Mouse (Mus musculus) liver, embryonic 13.5 days (tissue): ENCODE measurements at regions not wholly inside any gene's neighbourhood (a gene's known extent, or its start where the extent isn't known, plus 50 kb on each side); places are given as distances from the start of the nearest gene placed in this dataset.

Experiments used
- ATAC-seq: fragments of 200-750 bp; cut with Nextera tagmentation; 2 replicates; pipeline ENCODE4 v1.8.0; 2017; ENCODE audit warnings: low read depth, mild to moderate bottlenecking, moderate number of reproducible peaks, moderate library complexity
- DNase-seq: peaks from one replicate; pipeline ENCODE4 v3.0.0; 2022
- H3K27ac ChIP-seq: fragments of 300-500 bp; sonication (generic); 2 replicates; pipeline ENCODE4 v1.5.1; 2015; ENCODE audit warnings: moderate library complexity, mild to moderate bottlenecking, inconsistent platforms
- H3K27me3 ChIP-seq: fragments of 300-500 bp; sonication (generic); 2 replicates; pipeline ENCODE4 v1.6.1; 2015; ENCODE audit warnings: mild to moderate bottlenecking, inconsistent platforms
- H3K36me3 ChIP-seq: fragments of 300-500 bp; sonication (generic); 2 replicates; pipeline ENCODE4 v1.6.1; 2015; ENCODE audit warnings: mild to moderate bottlenecking, inconsistent platforms
- H3K4me1 ChIP-seq: fragments of 300-500 bp; sonication (generic); replicated peaks from 2 replicates; pipeline ENCODE4 v1.6.1; 2015; ENCODE audit warnings: inconsistent platforms
- H3K4me2 ChIP-seq: fragments of 300-500 bp; sonication (generic); 2 replicates; pipeline ENCODE4 v1.6.1; 2015; ENCODE audit warnings: inconsistent platforms, mild to moderate bottlenecking, moderate library complexity
- H3K4me3 ChIP-seq: fragments of 300-500 bp; sonication (generic); replicated peaks from 2 replicates; pipeline ENCODE4 v1.5.1; 2015; ENCODE audit warnings: mild to moderate bottlenecking, inconsistent platforms
- H3K9ac ChIP-seq: fragments of 300-500 bp; sonication (generic); 2 replicates; pipeline ENCODE4 v1.6.1; 2015; ENCODE audit warnings: mild to moderate bottlenecking, inconsistent platforms
- H3K9me3 ChIP-seq: fragments of 300-500 bp; sonication (generic); replicated peaks from 2 replicates; pipeline ENCODE4 v1.6.1; 2016; ENCODE audit warnings: inconsistent platforms
- WGBS: fragments of 180-500 bp; shearing (Covaris S2); methylation state at CpG from one replicate; pipeline ENCODE4 v1.1.7; 2015; ENCODE audit not compliant: insufficient replicate concordance; 5-methylcytosine and 5-hydroxymethylcytosine counted together

DNA sequence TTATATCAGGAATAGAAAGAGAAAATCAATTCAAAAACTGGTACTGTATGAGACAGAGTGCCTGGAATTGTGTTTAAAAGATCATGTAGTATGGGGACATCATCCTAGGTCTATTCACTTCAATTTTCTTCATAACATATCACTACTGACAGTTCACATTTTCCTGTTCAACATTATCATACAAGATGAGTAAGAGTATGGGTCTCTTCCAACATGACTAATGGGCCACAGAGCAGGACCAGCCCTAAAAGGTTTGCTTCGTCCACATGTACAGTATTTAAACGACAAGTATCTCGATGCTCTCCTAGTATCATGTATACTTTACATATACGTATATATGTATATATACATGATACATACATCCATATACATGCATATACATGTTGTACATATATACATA lies 164.8 kb upstream of the Atp1b1 start:
- Histone ChIP-seq H3K4me2 (no peak overlapping the region), H3K4me1 (no peaks in the 10 kb centered on the region), H3K36me3 (no peaks in the 10 kb centered on the region), H3K27ac (no peak overlapping the region), H3K27me3 (no peaks in the 10 kb centered on the region), H3K9me3 (no peaks in the 10 kb centered on the region), H3K4me3 (no peak overlapping the region), H3K9ac (no peak overlapping the region)
- 69% methylated on average over 4 of the region's 4 CpGs for WGBS
- DNase-seq (no peak), ATAC-seq (no peak)

DNA sequence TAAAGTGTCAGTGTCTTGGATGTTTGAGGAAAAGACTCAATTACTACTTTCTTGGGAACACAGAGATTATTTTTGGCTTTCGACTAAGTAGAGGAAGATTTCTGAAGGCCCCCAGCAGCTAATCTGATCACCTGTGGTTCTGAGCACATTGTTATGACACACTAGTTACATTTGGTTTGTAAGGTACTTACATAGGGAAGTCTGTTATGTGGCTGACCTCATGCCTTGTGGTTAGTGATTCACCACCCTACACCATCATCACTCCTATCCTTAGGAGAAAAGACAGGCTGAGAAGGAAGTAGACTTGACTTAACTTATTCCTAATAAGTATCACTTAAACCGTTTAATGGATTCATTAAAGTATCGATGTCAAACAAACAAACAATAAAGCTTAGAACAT lies 164.3 kb upstream of the Atp1b1 start:
- Histone ChIP-seq H3K27me3 (no peaks in the 10 kb centered on the region), H3K9ac (no peak overlapping the region), H3K27ac (no peak overlapping the region), H3K4me3 (no peak overlapping the region), H3K4me2 (no peak overlapping the region), H3K36me3 (no peaks in the 10 kb centered on the region), H3K4me1 (no peaks in the 10 kb centered on the region), H3K9me3 (no peaks in the 10 kb centered on the region)
- ATAC-seq (no peak), DNase-seq (no peak)
- 73% methylated on average over 3 of the region's 3 CpGs for WGBS

DNA sequence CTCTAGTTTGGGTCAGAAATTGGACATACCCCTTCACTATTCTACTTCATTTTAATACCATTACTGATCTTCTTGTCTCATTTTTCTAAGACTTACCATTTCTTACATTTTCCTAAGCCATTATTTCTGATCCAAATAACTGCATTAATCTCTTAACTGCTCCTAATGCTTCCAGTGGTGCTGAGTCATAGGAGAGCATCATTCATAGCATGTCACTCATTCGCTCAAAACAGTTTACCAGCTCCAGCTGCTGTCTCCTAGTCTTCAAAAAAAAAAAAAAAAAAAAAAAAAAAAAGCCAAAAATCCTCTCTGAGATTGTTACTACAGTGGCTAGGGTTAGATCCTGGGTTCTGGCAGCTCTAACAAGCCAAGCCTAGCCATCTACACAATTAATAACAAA lies 162.0 kb upstream of the Atp1b1 start:
- no peaks in the 10 kb centered on the region for H3K4me1 ChIP-seq
- H3K27me3 ChIP-seq = no peaks in the 10 kb centered on the region
- no peaks in the 10 kb centered on the region for H3K36me3 ChIP-seq
- ATAC-seq (no peak), DNase-seq (no peak)
- no peak overlapping the region for H3K4me3 ChIP-seq
- no peak overlapping the region for H3K4me2 ChIP-seq
- 57% methylated on average over 1 of the region's 1 CpGs for WGBS
- H3K9me3 ChIP-seq = no peaks in the 10 kb centered on the region
- no peak overlapping the region for H3K9ac ChIP-seq
- H3K27ac ChIP-seq = no peak overlapping the region

DNA sequence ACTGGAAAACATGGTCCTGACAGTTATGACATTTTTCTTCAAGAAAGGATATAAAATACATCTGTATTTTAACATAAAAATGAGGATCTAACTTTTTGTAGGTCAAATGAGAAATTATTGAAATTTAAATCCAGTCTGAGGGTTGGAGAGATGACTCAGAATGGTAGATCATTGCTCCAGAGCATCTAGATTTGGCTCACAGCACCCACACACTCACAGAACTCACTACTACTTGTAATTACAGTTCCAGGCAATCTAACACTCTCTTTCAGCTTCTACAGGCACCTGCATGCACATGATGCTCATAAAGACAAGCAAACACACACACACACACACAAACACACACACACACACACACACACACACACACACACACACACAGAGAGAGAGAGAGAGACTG lies 159.7 kb upstream of the Atp1b1 start:
- Histone ChIP-seq H3K27ac (no peak overlapping the region), H3K9me3 (no peaks in the 10 kb centered on the region), H3K4me1 (no peaks in the 10 kb centered on the region), H3K4me3 (no peak overlapping the region), H3K36me3 (no peaks in the 10 kb centered on the region), H3K9ac (no peak overlapping the region), H3K4me2 (no peak overlapping the region), H3K27me3 (no peaks in the 10 kb centered on the region)
- no peak for DNase-seq
- ATAC-seq = no peak

DNA sequence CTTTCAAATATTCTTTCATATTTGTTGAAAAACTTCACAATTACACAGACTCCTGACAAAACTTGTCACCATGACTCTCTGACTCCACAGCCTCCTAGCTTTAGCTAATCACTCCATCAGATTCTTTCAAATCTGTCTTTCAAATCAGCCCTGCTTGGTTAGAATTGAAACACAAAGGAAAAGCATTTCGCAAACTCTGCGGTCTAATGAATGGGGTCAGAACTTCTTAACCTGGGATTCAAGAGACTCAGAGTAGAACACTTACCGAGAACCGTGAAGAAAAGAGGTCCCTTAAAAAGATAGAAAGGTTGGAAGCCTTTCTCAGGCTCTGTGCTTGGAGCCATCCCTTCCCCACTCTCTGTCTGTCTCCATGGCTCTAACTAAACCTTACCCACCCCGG lies 148.9 kb upstream of the Atp1b1 start:
- Histone ChIP-seq H3K9ac (no peak overlapping the region), H3K27ac (no peak overlapping the region), H3K9me3 (no peaks in the 10 kb centered on the region), H3K4me1 (no peaks in the 10 kb centered on the region), H3K27me3 (no peaks in the 10 kb centered on the region), H3K36me3 (no peaks in the 10 kb centered on the region), H3K4me2 (no peak overlapping the region), H3K4me3 (no peak overlapping the region)
- ATAC-seq (no peak), DNase-seq (no peak)
- 64% methylated on average over 5 of the region's 5 CpGs for WGBS

DNA sequence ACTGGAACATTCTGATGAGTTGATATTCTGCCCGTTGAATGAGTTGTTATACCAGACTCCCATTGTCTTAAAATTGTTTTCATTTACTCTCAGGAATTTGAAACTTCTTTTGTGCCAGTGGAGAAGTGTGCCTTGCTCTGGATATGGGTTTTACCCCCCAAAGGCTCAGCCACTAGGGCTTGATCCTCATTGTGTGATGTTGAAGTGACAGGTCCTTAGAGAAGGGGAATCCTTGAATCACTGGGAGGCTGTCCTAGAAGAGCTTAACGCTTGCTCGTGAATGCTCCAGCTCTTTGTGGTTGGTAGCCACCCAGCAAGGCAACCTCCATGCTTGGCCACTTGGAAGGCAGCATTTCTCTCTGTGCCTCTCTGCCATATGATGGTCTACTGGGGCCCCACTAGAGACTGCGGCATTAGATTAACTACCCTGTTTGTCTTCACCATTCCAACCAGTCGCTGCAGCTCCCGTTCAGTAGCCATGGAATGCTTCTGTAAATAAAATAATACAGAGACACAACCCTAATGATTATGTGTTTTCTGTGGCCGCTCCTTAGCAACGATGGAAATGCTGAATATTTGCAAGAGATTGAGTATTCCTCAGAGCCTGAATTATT lies 148.1 kb upstream of the Atp1b1 start:
- H3K27ac ChIP-seq = no peak overlapping the region
- H3K27me3 ChIP-seq = no peaks in the 10 kb centered on the region
- no peak overlapping the region for H3K4me2 ChIP-seq
- WGBS = 67% methylated on average over 8 of the region's 8 CpGs
- no peaks in the 10 kb centered on the region for H3K4me1 ChIP-seq
- H3K9ac ChIP-seq = no peak overlapping the region
- ATAC-seq (no peak), DNase-seq (no peak)
- no peaks in the 10 kb centered on the region for H3K9me3 ChIP-seq
- H3K36me3 ChIP-seq = no peaks in the 10 kb centered on the region
- H3K4me3 ChIP-seq = no peak overlapping the region

DNA sequence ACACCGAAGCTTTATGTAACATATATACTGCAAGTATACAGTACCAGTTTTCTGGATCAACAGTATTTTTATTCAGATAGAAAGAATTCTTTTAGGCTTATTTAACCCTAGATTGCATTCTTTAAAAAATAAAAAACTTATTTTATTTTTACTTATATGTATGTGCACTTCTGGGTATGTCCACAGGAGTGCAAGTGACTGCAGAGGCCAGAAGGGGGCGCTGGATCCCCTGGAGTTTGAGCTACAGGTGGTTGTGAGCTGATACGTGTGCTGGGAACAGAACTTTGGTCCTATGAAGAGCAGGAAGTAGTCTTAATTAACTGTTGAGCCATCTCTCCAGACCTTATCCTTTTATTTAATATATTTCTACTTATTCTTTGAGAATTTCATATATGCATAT lies 145.3 kb upstream of the Atp1b1 start:
- Histone ChIP-seq H3K4me3 (no peak overlapping the region), H3K27ac (no peak overlapping the region), H3K36me3 (no peaks in the 10 kb centered on the region), H3K4me2 (no peak overlapping the region), H3K9ac (no peak overlapping the region), H3K27me3 (no peaks in the 10 kb centered on the region), H3K4me1 (no peaks in the 10 kb centered on the region), H3K9me3 (no peaks in the 10 kb centered on the region)
- WGBS = 58% methylated on average over 3 of the region's 3 CpGs
- no peak for ATAC-seq
- no peak for DNase-seq

DNA sequence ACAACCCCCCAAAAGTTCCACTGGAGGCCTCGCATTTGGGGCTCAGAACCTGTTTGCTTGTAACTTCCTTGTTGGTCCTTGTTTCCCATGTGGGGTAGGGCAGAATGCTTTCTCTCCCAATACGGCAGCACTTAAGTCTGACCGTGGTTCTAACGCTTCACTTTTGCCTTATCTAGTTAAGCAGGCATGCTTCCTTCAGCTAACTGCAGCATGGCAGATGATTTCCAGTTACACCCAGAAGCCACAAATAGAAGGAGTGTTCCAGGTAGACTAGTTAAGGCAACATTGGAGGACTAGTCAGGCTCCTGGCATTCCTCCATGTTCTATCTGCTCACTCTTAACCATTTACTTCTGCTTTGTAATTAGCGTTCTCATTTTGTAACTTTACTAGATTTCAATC lies 144.4 kb upstream of the Atp1b1 start:
- DNase-seq (no peak), ATAC-seq (peak; percentile 45; the same call in 1 of the 2 replicates)
- H3K4me1 ChIP-seq = no peaks in the 10 kb centered on the region
- H3K27me3 ChIP-seq = no peaks in the 10 kb centered on the region
- H3K4me2 ChIP-seq = no peak overlapping the region
- H3K36me3 ChIP-seq = no peaks in the 10 kb centered on the region
- H3K27ac ChIP-seq = no peak overlapping the region
- H3K9ac ChIP-seq = no peak overlapping the region
- no peaks in the 10 kb centered on the region for H3K9me3 ChIP-seq
- 43% methylated on average over 5 of the region's 5 CpGs for WGBS
- no peak overlapping the region for H3K4me3 ChIP-seq

DNA sequence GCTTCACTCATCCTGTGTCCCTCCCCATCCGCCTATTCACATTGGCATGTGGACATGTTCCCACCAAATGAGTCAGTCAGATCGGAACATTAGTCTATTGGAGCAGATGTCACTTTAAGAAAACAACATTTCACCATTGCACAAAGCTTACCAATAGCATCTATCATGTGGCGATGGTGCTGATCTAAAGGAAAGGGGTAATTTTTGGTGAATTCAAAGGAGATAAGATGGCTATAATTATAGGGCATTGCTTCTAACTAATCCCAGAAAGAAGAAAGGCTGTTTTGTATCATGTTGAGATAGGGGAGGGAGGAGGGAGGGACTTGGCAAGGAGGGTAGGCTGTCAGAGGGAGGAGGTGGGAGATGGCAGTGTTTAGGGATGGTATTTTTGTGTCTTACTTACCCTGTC lies 132.1 kb upstream of the Atp1b1 start:
- ATAC-seq = no peak
- H3K4me2 ChIP-seq = no peak overlapping the region
- no peak for DNase-seq
- no peak overlapping the region for H3K9ac ChIP-seq
- no peaks in the 10 kb centered on the region for H3K9me3 ChIP-seq
- H3K36me3 ChIP-seq = no peaks in the 10 kb centered on the region
- WGBS = 67% methylated on average over 3 of the region's 3 CpGs
- no peak overlapping the region for H3K27ac ChIP-seq
- no peaks in the 10 kb centered on the region for H3K4me1 ChIP-seq
- H3K4me3 ChIP-seq = no peak overlapping the region
- no peaks in the 10 kb centered on the region for H3K27me3 ChIP-seq

DNA sequence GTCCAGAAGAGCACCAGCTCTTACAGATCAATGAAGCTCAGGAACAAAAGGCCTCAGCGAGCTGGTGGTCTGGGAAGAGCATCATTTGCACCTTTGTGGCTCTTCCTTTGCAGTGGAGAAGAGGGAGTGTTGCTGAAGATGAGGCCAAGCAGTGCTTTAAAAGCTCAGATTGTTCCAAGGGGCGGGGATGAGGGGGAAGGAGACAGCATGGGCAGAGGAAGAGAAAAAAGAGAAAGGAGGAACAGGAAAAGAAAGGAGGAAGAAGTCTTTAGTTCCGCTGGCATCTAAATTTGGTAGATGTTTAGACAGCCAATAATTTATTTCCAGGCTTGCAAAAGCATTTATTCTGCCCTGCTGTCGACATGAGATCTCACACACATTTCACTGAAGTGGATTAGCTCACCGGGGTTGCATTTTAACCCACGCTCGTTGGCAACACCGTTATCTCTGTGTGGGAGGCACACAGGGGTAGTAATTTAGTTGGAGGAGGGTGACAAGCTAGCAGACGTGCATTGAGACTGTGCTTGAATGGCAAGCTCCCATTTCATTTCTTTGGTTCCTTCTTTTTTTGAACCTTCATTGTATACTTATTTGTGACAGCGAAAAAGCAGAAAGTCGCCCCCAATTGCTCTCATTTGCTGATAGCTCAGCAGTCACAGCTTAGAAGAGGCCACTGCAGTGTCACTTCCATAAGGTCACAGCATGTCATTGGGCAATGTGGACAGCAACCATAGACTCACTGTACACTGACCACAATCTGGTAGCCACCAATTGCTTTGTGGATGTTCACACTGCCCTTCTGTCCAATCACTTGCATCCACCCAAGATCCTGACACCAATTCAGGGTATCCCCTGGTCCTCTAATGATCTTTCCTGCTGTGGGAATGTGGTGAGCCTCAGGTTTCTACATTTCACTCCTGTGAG lies 128.2 kb upstream of the Atp1b1 start:
- H3K4me1 ChIP-seq = no peaks in the 10 kb centered on the region
- no peak overlapping the region for H3K4me2 ChIP-seq
- H3K4me3 ChIP-seq = no peak overlapping the region
- no peaks in the 10 kb centered on the region for H3K9me3 ChIP-seq
- H3K27me3 ChIP-seq = no peaks in the 10 kb centered on the region
- ATAC-seq (no peak), DNase-seq (no peak)
- no peaks in the 10 kb centered on the region for H3K36me3 ChIP-seq
- no peak overlapping the region for H3K9ac ChIP-seq
- no peak overlapping the region for H3K27ac ChIP-seq
- 33% methylated on average over 11 of the region's 11 CpGs for WGBS

DNA sequence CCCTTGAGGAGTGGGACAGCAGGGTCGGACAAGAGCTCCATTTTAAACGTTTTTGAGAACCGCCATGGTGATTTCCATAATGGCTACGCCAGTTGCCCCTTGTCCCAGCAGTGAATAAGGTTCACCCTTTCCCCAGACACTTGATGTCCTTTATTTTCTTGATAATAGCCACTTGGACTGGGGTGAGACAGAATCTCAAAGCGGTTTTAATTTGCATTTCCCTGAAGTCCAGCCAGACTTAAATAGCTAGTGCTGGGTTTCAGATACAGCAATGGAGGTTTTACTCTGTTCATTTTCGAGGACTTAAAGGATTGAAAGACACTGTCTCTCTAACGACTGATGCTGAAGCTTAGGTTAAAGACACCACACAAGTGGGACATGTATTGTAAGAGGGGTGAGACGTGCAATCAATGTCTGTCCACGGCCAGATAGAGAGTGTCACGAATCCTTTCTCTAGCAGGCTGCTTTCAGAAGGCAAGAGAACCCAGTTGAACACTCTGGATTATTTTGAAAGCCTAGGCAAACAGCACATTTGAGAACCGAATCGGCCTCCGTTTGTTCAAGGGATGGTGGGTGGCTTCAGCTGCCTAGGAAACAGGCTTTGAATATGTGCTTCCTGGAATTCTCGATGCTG lies 118.8 kb upstream of the Atp1b1 start:
- no peak overlapping the region for H3K4me3 ChIP-seq
- no peak overlapping the region for H3K27ac ChIP-seq
- no peaks in the 10 kb centered on the region for H3K36me3 ChIP-seq
- DNase-seq (no peak), ATAC-seq (no peak)
- H3K4me2 ChIP-seq = no peak overlapping the region
- WGBS = 61% methylated on average over 14 of the region's 14 CpGs
- no peaks in the 10 kb centered on the region for H3K4me1 ChIP-seq
- H3K9ac ChIP-seq = no peak overlapping the region
- no peaks in the 10 kb centered on the region for H3K9me3 ChIP-seq
- no peaks in the 10 kb centered on the region for H3K27me3 ChIP-seq

DNA sequence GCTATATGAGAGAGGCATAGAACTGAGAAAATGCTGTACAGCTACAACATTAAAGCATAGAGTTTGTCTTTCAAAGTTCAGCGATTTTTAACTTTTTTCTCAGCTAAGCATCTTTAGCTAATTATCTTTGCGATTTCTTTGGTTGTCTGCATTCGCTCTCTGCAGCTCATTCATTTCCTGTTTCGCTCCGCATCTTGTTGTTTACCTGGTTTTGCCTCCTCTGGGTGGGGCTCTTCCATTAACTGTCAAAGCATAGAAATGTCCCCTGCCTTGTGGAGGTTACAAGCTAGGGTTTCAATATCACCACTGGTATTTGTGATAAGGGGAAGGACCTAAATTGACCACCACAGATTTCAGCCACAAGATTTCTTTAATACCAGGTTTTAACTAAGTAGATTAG lies 115.5 kb upstream of the Atp1b1 start:
- no peaks in the 10 kb centered on the region for H3K9me3 ChIP-seq
- DNase-seq (no peak), ATAC-seq (no peak)
- no peaks in the 10 kb centered on the region for H3K4me1 ChIP-seq
- no peaks in the 10 kb centered on the region for H3K36me3 ChIP-seq
- H3K4me2 ChIP-seq = no peak overlapping the region
- H3K4me3 ChIP-seq = no peak overlapping the region
- WGBS = 64% methylated on average over 5 of the region's 5 CpGs
- H3K27ac ChIP-seq = no peak overlapping the region
- no peak overlapping the region for H3K9ac ChIP-seq
- H3K27me3 ChIP-seq = no peaks in the 10 kb centered on the region
